Mouse (Mus musculus): ENCODE results near the gene Lsp1. TPM values are rescaled to one million over a fixed set of nuclear protein-coding genes. Genes with fewer than 3 reads are reported as not detected.

Lsp1 gene
- polyA plus RNA-seq, 1 experiment = 22.8 TPM

- H3K4me1 ChIP-seq (ENCODE audit: control insufficient read depth, insufficient read depth, insufficient read length, low read length) = no peaks in the 10 kb centered on the region
Observed at GRCm38 (mm10) chr7:142458026-142458425, 2.6 kb upstream of the Lsp1 start.

GRCm38 (mm10) chr7:142458676-142459298 is 1.8 kb upstream of the Lsp1 start:
- no peak overlapping the region; the same call in 1 of the 2 replicates for H3K27ac ChIP-seq (replicated peaks; ENCODE audit: low read depth, low read length)
- H3K4me1 ChIP-seq (ENCODE audit: control insufficient read depth, insufficient read depth, insufficient read length, low read length) = no peaks in the 10 kb centered on the region
- H3K4me3 ChIP-seq (ENCODE audit: insufficient read depth, low read depth, low read length) = no peak overlapping the region

More at GRCm38 (mm10) chr7:142458026-142458425, 2.6 kb upstream of the Lsp1 start:
- Histone ChIP-seq H3K4me3 (ENCODE audit: insufficient read depth, low read depth, low read length) (no peak overlapping the region), H3K27ac (replicated peaks; ENCODE audit: low read depth, low read length) (no peak overlapping the region; the same call in 1 of the 2 replicates)

- no peak overlapping the region for H3K4me3 ChIP-seq (ENCODE audit: insufficient read depth, low read depth, low read length)
- no peaks in the 10 kb centered on the region for H3K4me1 ChIP-seq (ENCODE audit: control insufficient read depth, insufficient read depth, insufficient read length, low read length)
- H3K27ac ChIP-seq (replicated peaks; ENCODE audit: low read depth, low read length) = no peak overlapping the region
Observed at GRCm38 (mm10) chr7:142459299-142459691, 1.3 kb upstream of the Lsp1 start.

GRCm38 (mm10) chr7:142461446-142461845 is 837 bp downstream of the Lsp1 start:
- Histone ChIP-seq H3K27ac (replicated peaks; ENCODE audit: low read depth, low read length) (0 out of 2 replicates have a peak overlapping the region, but pooled peaks have one; percentile 62), H3K4me3 (ENCODE audit: insufficient read depth, low read depth, low read length) (peak overlapping the region; percentile 16; the same call in 1 of the 2 replicates), H3K4me1 (ENCODE audit: control insufficient read depth, insufficient read depth, insufficient read length, low read length) (no peaks in the 10 kb centered on the region)

GRCm38 (mm10) chr7:142462190-142462589 is 1.6 kb downstream of the Lsp1 start:
- Histone ChIP-seq H3K4me1 (ENCODE audit: control insufficient read depth, insufficient read depth, insufficient read length, low read length) (no peaks in the 10 kb centered on the region), H3K4me3 (ENCODE audit: insufficient read depth, low read depth, low read length) (peak overlapping the region; percentile 16), H3K27ac (replicated peaks; ENCODE audit: low read depth, low read length) (no peak overlapping the region)

- Histone ChIP-seq H3K4me3 (ENCODE audit: insufficient read depth, low read depth, low read length) (peak overlapping the region; percentile 16; the same call in 1 of the 2 replicates), H3K4me1 (ENCODE audit: control insufficient read depth, insufficient read depth, insufficient read length, low read length) (no peaks in the 10 kb centered on the region), H3K27ac (replicated peaks; ENCODE audit: low read depth, low read length) (no peak overlapping the region)
Observed at GRCm38 (mm10) chr7:142462594-142463078, 2.0 kb downstream of the Lsp1 start.

GRCm38 (mm10) chr7:142470171-142470691 is 9.6 kb downstream of the Lsp1 start:
- Histone ChIP-seq H3K4me3 (ENCODE audit: insufficient read depth, low read depth, low read length) (no peak overlapping the region), H3K27ac (replicated peaks; ENCODE audit: low read depth, low read length) (no peak overlapping the region), H3K4me1 (ENCODE audit: control insufficient read depth, insufficient read depth, insufficient read length, low read length) (peaks cover 2% of the 10 kb centered on the region; the same call in 1 of the 2 replicates)

GRCm38 (mm10) chr7:142470808-142471413 is 10.3 kb downstream of the Lsp1 start:
- H3K4me3 ChIP-seq (ENCODE audit: insufficient read depth, low read depth, low read length) = no peak overlapping the region
- 0 out of 2 replicates have a peak overlapping the region, but pooled peaks have one; percentile 12 for H3K27ac ChIP-seq (replicated peaks; ENCODE audit: low read depth, low read length)
- H3K4me1 ChIP-seq (ENCODE audit: control insufficient read depth, insufficient read depth, insufficient read length, low read length) = peaks cover 2% of the 10 kb centered on the region; the same call in 1 of the 2 replicates

GRCm38 (mm10) chr7:142471414-142471861 is 10.8 kb downstream of the Lsp1 start:
- H3K4me1 ChIP-seq (ENCODE audit: control insufficient read depth, insufficient read depth, insufficient read length, low read length) = peaks cover 2% of the 10 kb centered on the region; the same call in 1 of the 2 replicates

GRCm38 (mm10) chr7:142471884-142472570 is 11.4 kb downstream of the Lsp1 start:
- Histone ChIP-seq H3K4me3 (ENCODE audit: insufficient read depth, low read depth, low read length) (no peak overlapping the region), H3K27ac (replicated peaks; ENCODE audit: low read depth, low read length) (no peak overlapping the region), H3K4me1 (ENCODE audit: control insufficient read depth, insufficient read depth, insufficient read length, low read length) (peaks cover 2% of the 10 kb centered on the region; the same call in 1 of the 2 replicates)

More at GRCm38 (mm10) chr7:142471414-142471861, 10.8 kb downstream of the Lsp1 start:
- no peak overlapping the region for H3K27ac ChIP-seq (replicated peaks; ENCODE audit: low read depth, low read length)
- no peak overlapping the region for H3K4me3 ChIP-seq (ENCODE audit: insufficient read depth, low read depth, low read length)

GRCm38 (mm10) chr7:142472936-142473335 is 12.3 kb downstream of the Lsp1 start:
- H3K4me1 ChIP-seq (ENCODE audit: control insufficient read depth, insufficient read depth, insufficient read length, low read length) = peaks cover 2% of the 10 kb centered on the region; the same call in 1 of the 2 replicates
- H3K4me3 ChIP-seq (ENCODE audit: insufficient read depth, low read depth, low read length) = no peak overlapping the region
- H3K27ac ChIP-seq (replicated peaks; ENCODE audit: low read depth, low read length) = no peak overlapping the region

- H3K4me3 ChIP-seq (ENCODE audit: insufficient read depth, low read depth, low read length) = no peak overlapping the region
- peaks cover 2% of the 10 kb centered on the region; the same call in 1 of the 2 replicates for H3K4me1 ChIP-seq (ENCODE audit: control insufficient read depth, insufficient read depth, insufficient read length, low read length)
- no peak overlapping the region for H3K27ac ChIP-seq (replicated peaks; ENCODE audit: low read depth, low read length)
Observed at GRCm38 (mm10) chr7:142473476-142473875, 12.9 kb downstream of the Lsp1 start.

GRCm38 (mm10) chr7:142474799-142475198 is 14.2 kb downstream of the Lsp1 start:
- no peak overlapping the region; the same call in 1 of the 2 replicates for H3K27ac ChIP-seq (replicated peaks; ENCODE audit: low read depth, low read length)
- peak overlapping the region; percentile 50; the same call in 1 of the 2 replicates for H3K4me3 ChIP-seq (ENCODE audit: insufficient read depth, low read depth, low read length)
- peaks cover 2% of the 10 kb centered on the region; the same call in 1 of the 2 replicates for H3K4me1 ChIP-seq (ENCODE audit: control insufficient read depth, insufficient read depth, insufficient read length, low read length)

- Histone ChIP-seq H3K27ac (replicated peaks; ENCODE audit: low read depth, low read length) (peak overlapping the region; percentile 37), H3K4me3 (ENCODE audit: insufficient read depth, low read depth, low read length) (peak overlapping the region; percentile 50), H3K4me1 (ENCODE audit: control insufficient read depth, insufficient read depth, insufficient read length, low read length) (peaks cover 1% of the 10 kb centered on the region; the same call in 1 of the 2 replicates)
Observed at GRCm38 (mm10) chr7:142475641-142476040, 15.0 kb downstream of the Lsp1 start.

GRCm38 (mm10) chr7:142476271-142476670 is 15.7 kb downstream of the Lsp1 start:
- Histone ChIP-seq H3K4me1 (ENCODE audit: control insufficient read depth, insufficient read depth, insufficient read length, low read length) (no peaks in the 10 kb centered on the region), H3K27ac (replicated peaks; ENCODE audit: low read depth, low read length) (peak overlapping the region; percentile 3), H3K4me3 (ENCODE audit: insufficient read depth, low read depth, low read length) (peak overlapping the region; percentile 50)

All from brown adipose tissue, adult 24 weeks (tissue).